Mouse (Mus musculus) stomach, embryonic 14.5 days (tissue): ENCODE results near the gene Dolpp1. TPM values are rescaled to one million over a fixed set of nuclear protein-coding genes. Genes with fewer than 3 reads are reported as not detected.

Source experiments
- ATAC-seq: fragments of 200-750 bp; cut with Nextera tagmentation; 2 replicates; pipeline ENCODE4 v1.8.0; 2017; ENCODE audit warnings: low read depth, moderate TSS enrichment; ENCODE audit not compliant: insufficient number of reproducible peaks, insufficient read depth, low FRiP score
- H3K27ac ChIP-seq: fragments of 300-500 bp; sonication (generic); 2 replicates; pipeline ENCODE4 v1.5.1; 2014; ENCODE audit warnings: mild to moderate bottlenecking, low read length, moderate library complexity, mixed read lengths
- H3K27me3 ChIP-seq: fragments of 300-500 bp; sonication (generic); 2 replicates; pipeline ENCODE4 v1.6.1; 2014; ENCODE audit warnings: low read length, control low read depth, mixed read lengths; ENCODE audit not compliant: control insufficient read depth, insufficient read depth
- H3K36me3 ChIP-seq: fragments of 300-500 bp; sonication (generic); 2 replicates; pipeline ENCODE4 v1.6.1; 2014; ENCODE audit warnings: mild to moderate bottlenecking, control low read depth, low read length, moderate library complexity, mixed read lengths; ENCODE audit not compliant: control insufficient read depth, insufficient read depth
- H3K4me1 ChIP-seq: fragments of 300-500 bp; sonication (generic); 2 replicates; pipeline ENCODE4 v1.6.1; 2014; ENCODE audit warnings: low read length, control low read depth, mixed read lengths; ENCODE audit not compliant: control insufficient read depth, insufficient read depth
- H3K4me2 ChIP-seq: fragments of 300-500 bp; sonication (generic); replicated peaks from 2 replicates; pipeline ENCODE4 v1.6.1; 2014; ENCODE audit warnings: low read depth, low read length, control low read depth
- H3K4me3 ChIP-seq: fragments of 300-500 bp; sonication (generic); 2 replicates; pipeline ENCODE4 v1.5.1; 2014; ENCODE audit warnings: low read depth, low read length, control low read depth
- H3K9ac ChIP-seq: fragments of 300-500 bp; sonication (generic); replicated peaks from 2 replicates; pipeline ENCODE4 v1.6.1; 2014; ENCODE audit warnings: low read depth, mild to moderate bottlenecking, control low read depth, low read length, moderate library complexity, mixed read lengths
- H3K9me3 ChIP-seq: fragments of 300-500 bp; sonication (generic); 2 replicates; pipeline ENCODE4 v1.6.1; 2016; ENCODE audit warnings: low read depth, low read length, control low read depth; ENCODE audit not compliant: control insufficient read depth
- WGBS: fragments of 180-500 bp; shearing (Covaris S2); extraction: QIAGEN DNeasy Blood & Tissue Kit; methylation state at CpG from one replicate; pipeline ENCODE4 v1.1.7; 2014; 5-methylcytosine and 5-hydroxymethylcytosine counted together
- polyA plus RNA-seq: library from polyadenylated mRNA; unstranded; fragments of >200 nt; fragmentation: Nextera tagmentation; extraction: Ambion mirVana; gene quantifications from 2 replicates; pipeline ENCODE4 v1.2.1, GENCODE M21; 2014

Dolpp1 gene
- polyA plus RNA-seq, 1 experiment from 2014 or later = 35.8 TPM

DNA sequence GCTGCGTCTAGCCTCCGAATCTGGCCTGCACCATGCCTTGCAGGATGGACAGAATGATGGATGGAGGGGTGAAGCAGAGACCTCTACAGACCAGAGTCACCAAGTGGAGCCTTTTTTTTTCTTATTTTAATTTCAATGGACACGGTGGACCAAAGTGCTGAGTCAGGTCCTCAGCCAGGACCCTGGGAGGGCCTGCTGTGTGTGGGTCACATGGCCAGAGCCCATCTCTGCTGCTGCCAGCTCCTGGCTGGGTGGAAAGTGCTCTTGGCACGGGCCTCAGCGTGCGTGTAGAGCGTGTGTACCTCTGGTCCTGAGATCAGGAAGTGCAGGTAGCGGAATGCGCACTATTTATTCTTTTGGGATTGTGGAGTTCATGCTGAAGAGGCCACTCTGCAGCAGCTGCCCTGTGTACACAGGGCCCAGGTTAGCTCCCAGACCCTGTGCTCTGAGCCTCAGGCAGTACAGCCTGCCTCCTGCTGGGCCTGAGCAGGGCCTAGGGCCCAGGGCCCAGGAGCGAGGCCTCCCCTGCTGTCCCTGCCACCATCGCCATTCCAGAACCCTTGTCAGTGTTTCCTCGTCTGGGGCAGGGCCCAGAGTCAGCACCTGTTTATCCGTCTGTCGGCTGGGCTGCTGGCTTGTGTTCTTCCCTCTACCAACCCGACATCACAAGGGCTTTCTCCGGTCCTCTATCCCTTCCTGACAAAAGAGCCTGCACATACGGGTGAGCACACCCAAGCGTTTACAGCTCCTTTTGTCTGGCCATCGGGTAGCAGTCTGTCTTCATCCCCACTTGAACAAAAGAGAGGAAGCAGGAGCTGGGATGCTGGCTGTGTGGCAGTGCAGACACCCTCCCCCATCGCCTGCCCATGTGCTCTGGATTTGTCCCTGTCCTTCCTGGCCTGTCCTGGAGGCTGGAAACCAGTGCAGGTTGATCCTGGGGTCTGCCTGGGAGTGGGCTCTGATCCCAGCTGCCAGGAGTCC is 7.4 kb downstream of the Dolpp1 start:
- H3K9me3 ChIP-seq = no peaks in the 10 kb centered on the region
- H3K27me3 ChIP-seq = no peaks in the 10 kb centered on the region
- ATAC-seq = peak; percentile 57; the same call in 1 of the 2 replicates
- no peak overlapping the region for H3K27ac ChIP-seq
- WGBS = 63% methylated on average over 20 of the region's 20 CpGs
- H3K4me1 ChIP-seq = 0 out of 2 replicates have a peak, but pooled peaks cover 3% of the 10 kb centered on the region
- no peak overlapping the region for H3K4me3 ChIP-seq
- H3K9ac ChIP-seq = no peak overlapping the region
- H3K36me3 ChIP-seq = peaks cover 32% of the 10 kb centered on the region
- no peak overlapping the region for H3K4me2 ChIP-seq

DNA sequence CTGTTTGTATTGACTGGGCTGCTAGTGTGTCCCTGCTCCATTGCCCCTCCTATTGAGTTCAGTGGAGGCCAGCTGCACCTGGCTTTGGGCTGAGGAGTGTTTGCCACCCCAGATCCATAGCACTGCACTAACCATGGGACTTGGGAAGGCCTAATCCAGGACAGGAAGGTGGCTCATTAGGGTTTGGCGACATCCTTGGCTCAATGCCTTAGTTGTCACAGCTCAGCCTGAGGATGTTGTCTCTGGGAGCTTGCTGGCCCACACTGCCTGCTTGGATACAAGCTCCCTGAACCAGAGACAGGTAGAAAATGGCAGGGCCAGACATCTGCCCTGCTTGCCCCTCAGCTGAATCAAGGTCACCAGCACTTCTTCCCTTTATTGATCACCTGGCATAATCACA is 9.5 kb downstream of the Dolpp1 start:
- ATAC-seq = no peak
- no peaks in the 10 kb centered on the region for H3K9me3 ChIP-seq
- H3K4me2 ChIP-seq = no peak overlapping the region
- H3K36me3 ChIP-seq = peaks cover 32% of the 10 kb centered on the region
- no peaks in the 10 kb centered on the region for H3K27me3 ChIP-seq
- 83% methylated on average over 1 of the region's 1 CpGs for WGBS
- H3K27ac ChIP-seq = no peak overlapping the region
- H3K4me3 ChIP-seq = no peak overlapping the region
- 0 out of 2 replicates have a peak, but pooled peaks cover 3% of the 10 kb centered on the region for H3K4me1 ChIP-seq
- H3K9ac ChIP-seq = no peak overlapping the region

DNA sequence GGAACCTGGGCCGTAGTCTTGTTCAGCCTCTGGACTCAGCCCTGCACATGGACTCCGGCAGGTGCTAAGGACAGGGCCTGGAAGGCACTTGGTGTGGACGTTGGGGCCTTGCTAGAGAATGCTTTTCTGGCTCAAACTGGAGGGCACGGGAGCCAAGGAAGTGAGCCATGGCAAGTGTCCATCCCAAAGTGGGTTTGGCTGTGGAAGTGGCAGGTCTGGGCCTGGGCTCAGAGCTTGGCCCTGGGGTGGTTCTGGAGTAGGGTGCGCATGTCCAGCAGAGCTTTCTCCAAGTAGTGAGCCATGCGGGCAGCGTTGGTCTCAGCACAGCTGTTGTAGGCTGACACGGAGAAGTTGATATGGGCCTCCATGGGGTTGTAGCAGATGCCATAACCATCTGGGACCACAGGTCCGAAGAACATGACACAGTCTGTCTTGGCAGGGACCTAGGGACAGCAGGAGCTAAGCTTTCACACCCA is 10.3 kb downstream of the Dolpp1 start:
- Histone ChIP-seq H3K36me3 (peaks cover 23% of the 10 kb centered on the region), H3K27me3 (no peaks in the 10 kb centered on the region), H3K9me3 (no peaks in the 10 kb centered on the region), H3K4me3 (no peak overlapping the region), H3K27ac (no peak overlapping the region), H3K4me1 (0 out of 2 replicates have a peak, but pooled peaks cover 3% of the 10 kb centered on the region), H3K4me2 (no peak overlapping the region), H3K9ac (no peak overlapping the region)
- 90% methylated on average over 9 of the region's 9 CpGs for WGBS
- ATAC-seq = no peak

DNA sequence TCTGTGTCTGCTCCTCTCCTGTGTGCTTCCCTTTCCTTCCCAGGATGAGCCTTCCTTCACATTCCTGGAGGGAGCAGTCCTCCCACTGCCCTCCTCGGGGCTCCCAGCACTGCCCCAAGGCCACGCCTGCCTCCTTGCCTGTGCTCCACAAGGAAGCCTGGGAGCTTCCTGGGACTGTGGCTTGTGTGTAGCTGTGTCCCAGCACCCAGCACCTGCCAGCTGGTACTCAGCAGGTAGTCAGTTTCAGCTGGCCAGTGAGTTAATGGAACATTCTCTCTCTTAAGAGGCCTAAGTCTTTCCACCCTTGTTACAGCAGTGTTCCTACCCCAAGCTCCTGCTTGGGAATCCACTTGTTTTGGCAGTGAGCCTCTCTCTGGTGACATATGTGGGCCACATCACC is 10.8 kb downstream of the Dolpp1 start:
- Histone ChIP-seq H3K27me3 (no peaks in the 10 kb centered on the region), H3K4me1 (0 out of 2 replicates have a peak, but pooled peaks cover 3% of the 10 kb centered on the region), H3K36me3 (peaks cover 19% of the 10 kb centered on the region), H3K9me3 (no peaks in the 10 kb centered on the region), H3K4me2 (no peak overlapping the region), H3K9ac (no peak overlapping the region), H3K4me3 (no peak overlapping the region), H3K27ac (no peak overlapping the region)
- ATAC-seq = no peak
- 54% methylated on average over 2 of the region's 2 CpGs for WGBS

GRCm38 (mm10) chr2:30403870-30404269 is 11.8 kb downstream of the Dolpp1 start:
- Histone ChIP-seq H3K9ac (no peak overlapping the region), H3K27me3 (no peaks in the 10 kb centered on the region), H3K4me1 (0 out of 2 replicates have a peak, but pooled peaks cover 3% of the 10 kb centered on the region), H3K36me3 (peaks cover 13% of the 10 kb centered on the region), H3K9me3 (no peaks in the 10 kb centered on the region), H3K4me2 (no peak overlapping the region), H3K4me3 (no peak overlapping the region), H3K27ac (no peak overlapping the region)
- ATAC-seq = no peak
- 87% methylated on average over 1 of the region's 1 CpGs for WGBS

GRCm38 (mm10) chr2:30407221-30407620 is 15.2 kb downstream of the Dolpp1 start:
- Histone ChIP-seq H3K4me1 (no peaks in the 10 kb centered on the region), H3K27me3 (no peaks in the 10 kb centered on the region), H3K36me3 (peaks cover 3% of the 10 kb centered on the region), H3K4me2 (no peak overlapping the region), H3K4me3 (no peak overlapping the region), H3K27ac (no peak overlapping the region), H3K9me3 (no peaks in the 10 kb centered on the region), H3K9ac (no peak overlapping the region)
- WGBS = 92% methylated on average over 2 of the region's 2 CpGs
- no peak for ATAC-seq

DNA sequence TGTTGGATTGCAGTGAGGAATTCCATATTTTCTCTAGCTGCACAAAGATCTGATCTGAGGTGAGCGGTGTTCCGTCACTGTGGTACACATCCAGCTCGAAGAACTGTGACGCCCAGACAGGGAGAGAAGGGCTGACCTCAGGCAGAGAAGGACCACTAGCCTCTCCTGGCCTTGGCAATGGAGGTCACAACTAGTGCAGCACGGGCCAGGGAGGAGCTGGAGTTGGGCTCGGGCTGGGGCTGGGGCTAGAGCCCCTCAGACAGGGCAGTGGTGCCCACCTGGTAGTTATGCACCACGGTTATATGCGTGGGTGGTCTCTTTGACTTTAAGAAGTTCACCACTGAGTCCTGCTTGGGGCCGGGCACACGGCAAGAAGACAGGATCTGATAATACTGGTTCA is 15.7 kb downstream of the Dolpp1 start:
- Histone ChIP-seq H3K4me3 (no peak overlapping the region), H3K27me3 (no peaks in the 10 kb centered on the region), H3K9me3 (no peaks in the 10 kb centered on the region), H3K9ac (no peak overlapping the region), H3K4me1 (no peaks in the 10 kb centered on the region), H3K4me2 (no peak overlapping the region), H3K27ac (no peak overlapping the region), H3K36me3 (peaks cover 3% of the 10 kb centered on the region)
- ATAC-seq = no peak
- 88% methylated on average over 10 of the region's 10 CpGs for WGBS

DNA sequence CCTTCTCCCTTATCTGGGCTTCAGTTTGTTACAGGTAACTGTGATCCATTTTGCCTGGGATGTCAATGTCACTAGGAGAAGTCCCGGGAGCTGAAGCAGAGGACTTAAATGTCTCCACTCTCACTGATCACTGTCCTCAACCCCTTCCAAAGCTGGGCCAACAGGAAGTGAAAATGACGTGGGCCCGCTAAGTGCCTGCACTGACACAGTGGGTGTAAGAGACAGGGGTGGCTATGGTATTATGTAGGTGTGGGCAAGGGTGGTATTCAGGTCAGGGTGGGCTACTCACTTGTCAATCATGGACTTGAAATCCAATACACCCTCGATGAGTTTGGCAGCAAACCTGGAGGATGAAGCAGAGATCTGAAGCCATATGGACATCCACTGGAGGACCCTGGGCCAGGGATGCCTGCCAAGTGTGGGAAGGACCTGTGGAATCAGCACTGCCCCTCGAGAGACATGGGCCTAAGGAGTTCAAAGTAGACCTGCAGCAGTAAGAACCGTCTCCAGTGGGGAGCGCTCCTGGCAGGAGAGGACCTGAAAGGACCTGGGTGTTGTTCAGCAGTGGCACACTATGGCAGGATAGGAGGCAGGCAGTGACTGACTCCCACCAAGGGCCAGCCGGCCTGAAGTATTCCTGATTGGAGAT is 16.5 kb downstream of the Dolpp1 start:
- H3K9me3 ChIP-seq = no peaks in the 10 kb centered on the region

More for the DNA sequence above, 16.5 kb downstream of the Dolpp1 start:
- no peak overlapping the region for H3K27ac ChIP-seq
- H3K4me3 ChIP-seq = no peak overlapping the region
- peaks cover 3% of the 10 kb centered on the region; the same call in 1 of the 2 replicates for H3K36me3 ChIP-seq
- no peak overlapping the region for H3K9ac ChIP-seq
- no peaks in the 10 kb centered on the region for H3K27me3 ChIP-seq
- H3K4me1 ChIP-seq = no peaks in the 10 kb centered on the region
- ATAC-seq = no peak
- WGBS = 81% methylated on average over 8 of the region's 8 CpGs
- H3K4me2 ChIP-seq = no peak overlapping the region
